13 mouse cellular contexts compared by ENCODE assay signal in the genomic region with DNA sequence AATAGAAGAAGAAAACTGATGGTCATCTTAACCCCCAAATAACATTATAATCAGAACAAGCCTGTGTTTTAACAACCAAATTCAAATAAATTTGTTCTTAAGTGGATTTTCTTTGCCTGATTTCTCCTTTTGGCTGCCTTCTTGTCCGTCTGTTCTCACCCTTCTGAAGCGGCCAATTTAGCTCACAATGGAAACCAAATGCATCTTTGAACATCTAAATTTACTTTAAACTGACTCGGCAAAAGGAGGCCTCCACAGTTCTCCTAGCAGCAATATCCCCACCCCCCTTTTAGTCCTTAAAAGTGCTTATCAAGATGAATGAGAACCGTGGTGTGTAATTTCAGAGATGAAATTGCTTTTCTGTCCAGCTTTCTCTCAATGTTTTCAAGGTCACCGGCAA.
"Had no signal": no experiment of that assay in that cellular context is flagged by ENCODE, and none has a peak within 500 bp of the region (broad histone marks: within the 10 kb centered on the region; RNA-seq: fewer than 3 reads in every experiment).

No protein-coding gene starts in this region.

- DNase-seq: kidney, adult 2 months; kidney, postnatal 25 days; layer of hippocampus, adult 9-11 months; liver, embryonic 13.5 days; lung, adult 2 months; lung, postnatal 14 days; lung, postnatal 4 days; midbrain, embryonic 14.5 days; right cerebral cortex, postnatal 14 days; spleen, adult 18-20 months; thymus, adult 2 months; thymus, postnatal 14 days; thymus, postnatal 4 days had no signal
